Mouse (Mus musculus) cerebellum, adult 11-12 months (tissue): ENCODE measurements at regions not wholly inside any gene's neighbourhood (a gene's known extent, or its start where the extent isn't known, plus 50 kb on each side); places are given as distances from the start of the nearest gene placed in this dataset.

Source experiments
- DNase-seq: peaks from one replicate; pipeline ENCODE4 v3.0.0; 2022

DNA sequence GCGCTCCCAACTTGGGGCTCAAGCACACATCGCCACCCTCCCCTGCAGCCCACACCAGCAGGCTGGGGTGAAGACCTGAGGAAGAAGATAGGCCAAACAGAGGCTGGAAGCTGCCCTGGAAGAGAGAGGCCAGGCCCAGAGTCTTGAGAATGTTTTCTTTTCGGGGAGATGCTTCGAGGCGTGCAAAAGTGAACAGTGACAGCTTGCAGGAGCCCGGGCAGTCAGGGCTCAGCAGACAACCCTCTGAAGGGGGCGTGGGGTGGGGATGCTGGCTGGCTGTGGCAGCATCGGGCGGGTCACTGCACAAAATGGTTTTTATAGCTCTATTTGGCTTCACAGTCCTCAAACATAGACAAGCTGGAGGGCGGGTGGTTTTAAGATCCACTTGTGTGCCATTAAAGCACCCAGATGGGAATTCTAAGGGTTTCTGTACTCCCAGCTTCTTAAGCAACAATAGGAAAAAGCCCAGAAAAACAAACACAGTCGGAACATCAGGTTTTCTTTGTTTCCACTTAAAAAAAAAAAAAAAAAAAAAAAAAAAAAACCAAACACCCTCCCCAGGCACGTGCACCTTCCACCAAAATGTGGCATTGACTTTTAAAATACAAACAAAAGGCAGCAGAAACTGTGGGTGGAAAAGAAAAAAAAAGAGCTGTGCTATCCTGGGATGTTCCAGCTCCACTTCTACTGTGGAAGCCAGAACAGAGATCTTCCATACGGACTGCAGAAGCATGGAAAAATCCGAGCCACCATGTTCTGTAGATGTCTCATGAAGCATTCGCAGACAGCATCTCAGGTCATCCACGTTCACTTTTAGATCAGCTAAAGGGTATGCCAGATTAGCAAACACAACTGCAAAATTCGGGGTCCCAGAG is 123.5 kb downstream of the Ly86 start:
- no peak for DNase-seq

DNA sequence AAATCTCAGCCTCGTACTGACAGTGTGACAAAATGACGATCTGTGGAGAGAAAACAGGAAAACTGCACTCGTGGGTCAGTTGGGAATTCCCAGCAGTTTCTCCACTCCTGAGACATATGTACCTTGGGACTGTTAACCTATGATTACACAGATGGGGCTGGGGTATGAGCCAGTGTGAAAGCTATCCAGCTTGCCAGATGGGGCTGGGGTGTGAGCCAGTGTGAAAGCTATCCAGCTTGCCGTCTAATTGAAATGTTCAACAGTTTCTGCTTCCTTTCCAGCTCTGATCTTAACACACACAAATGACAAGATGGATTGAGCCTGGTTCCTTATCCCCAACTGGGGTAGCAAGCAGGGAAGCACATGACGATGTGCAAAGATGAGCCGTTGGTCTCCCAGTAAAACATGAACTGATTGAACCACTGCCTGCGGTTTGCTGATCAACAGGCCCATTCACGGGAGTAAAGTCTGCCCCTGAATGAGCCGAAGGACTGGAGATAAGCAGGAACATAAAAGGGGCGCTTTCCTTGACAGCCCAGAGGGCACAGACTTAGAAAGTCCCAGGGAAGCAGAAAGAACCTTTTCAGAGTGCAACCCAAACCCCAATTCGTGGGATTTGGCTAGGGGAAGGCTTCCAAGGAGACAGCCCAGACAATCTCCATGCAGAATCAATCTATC is 125.4 kb downstream of the Ly86 start:
- no peak for DNase-seq

DNA sequence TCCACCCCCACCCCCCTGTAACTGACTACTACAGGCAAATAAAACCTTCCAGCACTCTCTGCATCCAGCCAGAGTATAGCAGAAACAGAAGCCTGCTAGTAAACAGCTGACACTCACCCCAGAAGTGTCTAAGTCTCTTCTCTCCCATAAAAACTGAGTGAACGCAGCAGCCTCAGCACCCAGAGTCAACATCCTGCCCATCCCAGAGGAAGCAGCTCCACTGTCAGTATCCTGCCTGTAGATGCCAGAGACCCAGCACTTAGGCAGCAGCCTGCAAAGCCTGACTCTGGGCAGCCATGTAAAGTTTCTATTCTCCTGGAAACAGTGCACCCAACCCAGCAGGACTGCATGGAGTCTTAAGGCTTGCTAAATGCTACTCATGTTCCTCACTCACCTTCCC is 128.4 kb downstream of the Ly86 start:
- no peak for DNase-seq

DNA sequence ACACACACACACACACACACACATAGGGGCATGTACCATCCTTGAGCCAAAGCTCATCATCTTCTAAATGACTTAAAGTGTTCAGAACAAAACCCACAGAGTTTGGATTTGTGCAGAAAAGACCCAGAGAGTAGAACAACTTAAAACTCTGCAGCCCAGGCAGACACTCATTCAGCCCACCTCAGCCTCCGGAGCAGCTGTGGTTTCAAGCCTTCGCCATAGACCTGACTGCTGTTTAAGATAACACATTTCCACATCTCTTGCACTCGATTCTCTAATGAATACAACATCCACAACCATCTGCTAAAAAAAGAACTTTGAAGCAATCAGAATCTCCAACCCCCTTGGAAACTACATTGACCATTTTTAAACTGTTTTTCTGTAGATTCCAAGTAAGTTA is 130.8 kb downstream of the Ly86 start:
- no peak for DNase-seq

DNA sequence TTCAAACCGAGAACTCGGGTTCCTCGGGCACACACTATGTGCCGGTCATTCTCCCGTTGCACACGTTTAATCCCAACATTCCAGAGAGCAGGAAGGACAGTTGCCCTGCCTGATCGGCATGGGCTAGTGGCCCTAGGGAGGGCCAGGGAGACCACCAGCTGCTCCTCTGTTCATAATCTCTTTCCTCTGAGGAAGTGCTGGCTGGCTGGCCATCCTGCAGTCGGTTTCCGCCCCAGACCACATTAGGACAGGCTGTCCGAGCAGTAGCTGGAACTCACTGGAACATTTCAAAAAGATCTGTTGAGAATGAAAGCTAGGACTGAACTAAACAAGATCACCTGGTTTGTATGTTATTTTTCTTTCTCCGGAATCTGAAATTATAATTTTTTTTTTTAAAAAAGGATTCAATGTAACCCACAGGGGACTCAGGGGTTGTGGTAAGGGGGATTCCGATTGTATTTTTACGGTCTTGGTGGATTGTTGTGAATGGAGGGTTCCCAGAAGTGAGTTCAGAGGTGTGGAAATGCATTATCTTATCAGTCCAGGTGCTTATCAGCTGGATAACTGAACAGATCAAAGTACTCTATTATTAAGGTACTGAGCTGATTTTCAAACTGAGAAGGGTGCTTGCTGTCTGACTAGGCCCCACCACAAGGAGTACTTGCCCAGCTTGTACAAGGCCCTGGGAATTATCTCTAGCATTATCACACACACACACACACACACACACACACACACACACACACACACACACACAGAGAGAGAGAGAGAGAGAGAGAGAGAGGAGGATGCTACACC is 131.4 kb downstream of the Ly86 start:
- no peak for DNase-seq

DNA sequence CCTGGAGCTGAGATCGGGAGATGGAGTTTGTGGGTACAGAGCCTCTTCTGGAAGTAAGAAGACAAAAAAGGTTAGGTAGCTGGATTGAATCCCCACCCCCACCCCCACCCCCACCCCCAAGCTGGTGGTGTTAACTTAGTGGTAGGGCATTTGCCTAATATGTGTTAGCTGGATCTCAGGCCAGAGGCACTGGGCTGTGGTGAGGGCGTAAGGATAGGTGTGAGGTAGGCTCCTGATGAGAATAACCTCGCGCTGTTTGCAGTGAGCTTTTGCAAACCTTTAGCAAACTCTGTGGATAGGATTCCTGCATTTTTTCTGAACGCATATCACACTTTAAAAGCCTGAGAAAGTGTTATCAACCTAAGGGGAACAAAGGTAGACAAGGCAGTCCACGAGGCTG is 132.3 kb downstream of the Ly86 start:
- DNase-seq, result no peak

DNA sequence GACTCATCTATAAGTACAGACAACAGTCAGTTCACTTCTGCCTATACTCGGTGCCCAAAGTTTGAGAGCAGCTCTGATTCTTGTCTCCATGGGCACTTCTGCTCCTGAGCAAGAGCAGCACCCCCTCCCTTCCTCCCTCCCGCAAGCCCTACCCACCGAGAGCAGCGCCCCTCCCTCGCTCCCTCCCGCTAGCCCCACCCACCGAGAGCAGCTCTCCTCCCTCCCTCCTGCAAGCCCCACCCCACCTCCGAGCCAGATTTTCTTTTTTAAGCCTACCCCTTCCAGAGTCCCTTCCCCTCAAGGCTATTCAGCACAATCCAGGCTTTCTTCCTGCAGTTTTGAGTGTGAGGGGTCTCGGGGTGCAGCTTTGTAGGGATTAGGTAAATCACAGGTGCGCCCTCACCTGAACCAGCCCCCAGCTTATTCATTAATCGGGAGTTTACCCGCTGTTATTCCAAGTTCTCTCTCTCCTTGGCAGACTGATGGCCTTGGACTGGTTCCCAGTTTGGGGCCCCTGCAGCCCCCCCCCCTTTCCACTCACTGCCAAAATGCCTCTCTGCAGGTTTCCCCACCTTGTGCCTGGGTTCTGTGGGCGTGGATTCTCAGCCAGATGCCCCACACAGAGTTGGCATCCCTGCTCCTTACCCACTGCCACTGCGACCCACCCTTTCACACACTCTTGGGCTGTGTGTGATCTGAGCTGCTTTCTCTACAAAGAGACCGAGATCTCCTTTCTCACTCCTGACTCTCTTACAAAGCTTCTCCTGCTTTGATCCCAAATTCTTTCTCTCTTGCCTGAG is 132.9 kb downstream of the Ly86 start:
- no peak for DNase-seq

DNA sequence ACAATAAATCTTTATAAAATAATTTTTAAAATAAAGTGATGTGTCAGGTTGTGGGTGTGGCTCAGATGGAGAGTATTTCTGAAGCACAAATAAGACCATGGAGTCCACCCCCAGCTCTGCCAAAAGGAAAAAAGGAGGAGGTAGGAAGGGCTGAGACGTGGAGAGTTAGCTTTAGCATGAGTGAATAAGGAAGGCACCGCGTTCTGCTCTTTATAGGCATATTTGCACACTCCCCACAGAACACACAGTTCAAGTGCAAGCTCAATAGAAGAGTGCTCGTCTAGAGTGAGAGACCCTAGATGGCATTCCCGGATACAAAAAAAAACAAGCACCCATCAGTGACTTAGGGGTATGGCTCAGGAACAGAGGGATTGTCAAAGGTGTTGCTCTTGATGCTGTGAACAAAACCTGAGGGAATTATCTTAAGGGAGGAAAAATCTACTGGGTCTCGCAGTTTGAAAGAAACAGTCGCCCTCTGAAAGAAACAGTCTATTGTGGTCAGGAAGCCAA is 134.2 kb downstream of the Ly86 start:
- no peak for DNase-seq

DNA sequence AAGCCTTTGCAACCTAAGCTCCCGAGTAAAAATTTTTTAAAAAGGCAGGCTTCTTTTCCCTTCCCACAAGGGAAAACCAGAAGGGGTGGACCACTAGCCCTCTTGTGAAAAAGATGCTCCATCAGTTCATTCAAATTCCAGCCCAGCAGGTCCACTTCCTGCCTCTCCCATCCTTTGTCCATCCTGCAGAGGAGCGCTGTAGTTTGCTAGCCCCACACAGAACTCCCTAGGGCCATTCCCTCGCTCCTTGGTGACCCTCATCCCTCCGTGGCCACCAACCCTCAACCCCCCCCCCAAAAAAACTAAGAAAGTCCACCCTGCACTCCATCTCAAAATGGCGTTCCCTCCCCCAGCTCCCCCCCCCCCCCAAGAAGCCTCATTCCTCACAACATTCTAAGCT is 136.5 kb downstream of the Ly86 start:
- no peak for DNase-seq

DNA sequence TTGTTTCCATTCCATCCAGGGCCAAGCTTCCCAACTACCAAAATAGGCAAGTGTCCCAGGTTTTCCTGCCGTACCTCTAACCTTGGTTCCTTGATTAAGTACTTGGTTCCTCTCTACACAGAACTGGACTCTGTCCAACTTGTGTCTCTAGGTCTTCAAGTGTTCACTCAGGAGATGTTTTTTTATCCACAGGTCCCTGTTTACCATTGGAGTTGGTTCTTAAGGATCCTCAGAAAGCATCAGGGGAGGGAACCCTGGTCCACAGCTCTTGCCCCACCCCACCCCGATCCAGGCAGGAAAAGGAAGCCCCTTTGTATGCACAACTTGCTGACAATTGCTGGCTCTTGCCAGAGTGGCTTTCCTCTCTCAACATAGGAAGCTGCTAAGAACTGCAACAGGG is 137.0 kb downstream of the Ly86 start:
- no peak for DNase-seq

DNA sequence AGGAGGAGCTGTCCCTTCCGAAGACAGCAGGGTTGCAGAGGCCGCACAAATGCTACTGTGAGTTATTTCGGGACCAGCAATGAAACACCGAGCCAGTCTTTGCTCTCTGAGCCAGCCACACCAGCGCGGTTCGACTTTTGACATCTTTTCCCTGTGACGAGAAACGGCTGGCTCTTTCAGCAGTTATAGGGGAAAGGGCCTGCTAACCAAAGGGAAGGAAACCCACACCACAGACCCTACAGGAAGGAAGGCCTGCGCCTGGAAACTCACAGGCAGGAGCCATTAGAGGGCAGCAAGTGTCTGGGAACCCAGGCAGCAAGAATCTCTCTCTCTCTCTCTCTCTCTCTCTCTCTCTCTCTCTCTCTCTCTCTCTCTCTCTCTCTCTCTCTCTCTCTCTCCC is 137.6 kb downstream of the Ly86 start:
- DNase-seq, result peak; percentile 12

DNA sequence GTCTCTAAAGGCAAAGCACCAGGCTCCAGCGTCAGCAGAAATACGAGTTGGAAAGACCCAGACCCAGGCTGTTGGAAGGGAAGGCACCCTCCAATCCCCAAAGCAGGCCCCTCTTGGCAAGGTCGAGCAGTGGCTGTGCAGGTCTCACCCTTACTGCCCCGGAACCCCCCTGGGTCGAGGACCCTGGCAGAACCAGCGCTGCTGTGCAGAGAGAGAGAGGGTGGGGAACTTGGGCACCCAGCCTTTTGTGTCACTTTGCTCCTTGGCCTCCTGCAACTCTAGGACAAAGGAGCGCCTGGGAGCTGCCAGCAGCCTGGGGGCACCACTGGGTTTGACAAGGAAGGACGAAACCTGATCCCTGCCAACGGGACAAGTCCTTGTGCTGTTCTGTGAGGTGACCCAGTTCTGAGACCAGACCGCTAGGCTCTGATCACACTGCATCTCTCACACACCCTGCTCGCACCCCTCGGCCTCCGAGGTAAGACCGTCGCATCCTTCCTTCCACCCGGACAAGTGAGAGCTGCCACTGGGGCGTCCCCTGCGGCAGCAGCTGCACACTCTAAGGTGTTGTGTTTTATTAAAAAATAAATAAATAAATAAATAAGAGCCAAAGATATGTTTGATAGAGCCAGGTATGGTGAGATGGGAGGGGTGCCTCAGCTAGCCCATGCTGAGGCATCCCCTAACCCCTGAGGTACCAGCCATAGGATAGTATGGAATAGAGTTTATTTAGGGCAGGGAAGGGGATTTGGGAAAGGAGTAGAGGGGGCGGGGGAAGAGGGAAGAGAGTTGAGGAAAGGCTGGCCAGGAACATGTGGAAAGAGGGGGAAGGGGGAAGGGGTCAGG is 138.2 kb downstream of the Ly86 start:
- DNase-seq, result peak; percentile 57

DNA sequence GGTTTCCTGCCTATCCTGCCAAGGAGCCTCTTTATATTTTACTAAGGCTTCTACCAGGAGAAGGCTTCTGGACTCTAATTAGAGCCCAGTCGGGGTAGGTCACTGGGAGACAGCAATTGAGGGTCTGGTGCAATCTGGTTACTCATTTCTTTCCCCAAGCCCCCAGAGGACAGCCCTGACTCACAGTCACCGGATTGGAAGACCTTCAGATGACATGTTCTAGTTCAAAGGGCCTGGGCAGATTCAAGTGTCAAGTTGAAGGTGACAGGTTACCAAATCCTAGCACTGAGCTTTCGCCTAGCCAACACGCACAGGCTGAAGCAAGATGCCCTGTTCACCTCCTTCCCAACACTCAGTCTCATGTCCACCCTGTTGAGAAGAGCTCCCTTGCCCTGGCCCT is 139.6 kb downstream of the Ly86 start:
- no peak for DNase-seq

DNA sequence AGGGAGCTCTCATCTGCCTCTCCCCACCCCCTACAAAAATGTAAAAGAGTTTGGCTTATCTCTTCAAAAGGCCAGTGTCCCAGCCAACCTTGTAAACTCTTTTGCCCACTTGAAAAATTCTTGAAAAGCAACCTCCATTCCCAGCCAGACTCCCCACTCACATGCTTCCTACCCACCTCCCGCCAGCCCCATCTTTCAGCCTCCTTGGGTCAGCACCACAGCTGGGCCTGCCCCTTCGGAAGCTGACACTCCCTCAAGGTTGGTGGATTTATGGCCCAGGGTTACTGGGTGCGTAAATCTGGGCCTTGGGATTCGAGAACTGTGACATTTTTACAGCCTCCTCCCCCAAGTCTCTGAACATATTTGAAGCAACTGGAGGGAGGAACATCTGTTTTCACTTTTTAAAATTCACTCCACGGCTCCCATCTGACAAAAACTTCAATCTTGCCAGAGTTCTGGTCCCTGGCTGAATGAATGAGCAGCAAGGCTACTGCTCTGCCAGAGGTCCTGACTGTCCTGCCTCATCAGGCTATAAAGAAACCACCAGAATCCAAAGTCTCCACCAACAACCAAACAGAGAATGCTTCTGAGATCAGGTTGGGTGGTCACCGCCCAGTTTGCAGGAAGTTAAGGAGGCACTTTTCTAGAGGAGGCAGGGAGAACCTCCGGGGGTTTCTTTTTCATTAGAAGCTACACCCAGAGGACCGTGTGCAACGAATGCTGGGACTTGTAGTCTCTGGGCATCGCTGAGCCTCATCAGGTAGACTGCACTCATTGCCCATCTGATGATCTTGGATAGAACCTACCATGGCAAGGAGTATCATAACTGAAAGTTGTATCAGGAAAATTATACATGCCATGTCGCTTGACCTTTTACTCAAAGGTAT is 147.3 kb downstream of the Ly86 start:
- DNase-seq, result no peak

DNA sequence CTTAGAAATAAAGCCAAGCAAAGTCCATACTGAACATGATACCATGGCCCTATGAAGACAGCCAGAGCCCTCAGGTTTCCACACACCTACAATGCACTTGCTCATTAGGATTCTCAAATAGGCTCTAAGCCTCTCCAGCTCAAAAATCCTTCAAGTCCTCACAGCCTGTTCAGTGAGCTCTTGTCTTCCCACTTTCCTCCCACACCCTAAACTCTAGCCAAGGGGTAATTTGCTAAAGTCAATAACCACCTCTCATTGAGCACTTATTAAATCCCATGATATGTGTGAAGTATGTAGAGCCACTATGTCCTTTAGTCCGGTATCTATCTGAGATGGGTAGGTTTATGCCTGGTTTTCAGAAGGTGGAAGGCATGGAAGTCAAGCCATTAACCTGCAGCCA is 148.3 kb downstream of the Ly86 start:
- no peak for DNase-seq

DNA sequence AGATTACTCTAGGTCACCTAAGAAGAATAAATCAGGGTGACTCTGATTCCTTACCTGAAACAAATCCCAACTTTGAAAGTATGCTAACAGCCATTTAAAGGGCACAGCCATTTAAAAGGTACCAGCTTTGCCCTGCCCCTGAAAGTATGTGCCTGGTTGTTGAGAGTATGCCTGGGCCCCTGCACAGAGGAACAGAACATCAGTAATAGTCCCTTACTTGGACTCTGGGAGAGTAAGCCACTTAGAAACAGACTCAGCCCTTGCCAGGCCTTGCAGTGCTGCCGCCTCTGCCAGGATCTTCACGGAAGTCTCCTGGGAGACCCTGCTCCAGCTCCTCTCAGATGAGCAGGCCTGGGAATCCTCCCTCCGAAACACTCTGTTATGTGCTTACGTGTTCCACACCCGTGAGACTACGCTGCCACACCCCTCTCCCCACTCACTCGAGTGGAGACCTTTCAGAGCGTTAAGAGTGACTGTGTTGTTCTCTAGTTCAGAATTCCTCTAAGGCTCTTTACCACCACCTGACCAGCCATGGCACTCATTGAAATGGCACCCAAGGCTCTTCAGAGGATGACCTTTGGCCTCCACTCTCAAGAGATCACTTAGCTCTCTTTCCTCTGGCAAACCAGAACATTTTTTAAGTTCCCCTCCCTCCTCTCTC is 150.4 kb downstream of the Ly86 start:
- DNase-seq, result no peak

DNA sequence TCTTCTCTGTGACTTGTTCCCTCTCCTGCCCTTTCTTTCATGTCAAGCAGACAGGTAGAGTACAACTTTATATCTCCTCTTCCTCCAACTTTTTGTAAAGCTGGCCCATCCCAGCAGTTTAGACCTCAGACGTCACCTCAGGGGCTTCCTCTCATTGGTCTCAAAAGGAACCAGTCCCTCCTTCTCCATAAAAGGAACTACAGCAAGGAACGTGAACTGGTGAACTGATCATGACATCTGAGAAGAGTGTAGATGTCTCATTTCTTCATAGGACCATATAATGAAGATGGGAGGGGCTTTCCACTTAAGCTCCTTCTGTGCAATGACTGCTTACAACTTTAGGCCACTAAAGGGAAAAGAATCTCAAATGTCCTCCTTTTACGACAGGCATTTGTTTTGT is 153.0 kb downstream of the Ly86 start:
- no peak for DNase-seq

DNA sequence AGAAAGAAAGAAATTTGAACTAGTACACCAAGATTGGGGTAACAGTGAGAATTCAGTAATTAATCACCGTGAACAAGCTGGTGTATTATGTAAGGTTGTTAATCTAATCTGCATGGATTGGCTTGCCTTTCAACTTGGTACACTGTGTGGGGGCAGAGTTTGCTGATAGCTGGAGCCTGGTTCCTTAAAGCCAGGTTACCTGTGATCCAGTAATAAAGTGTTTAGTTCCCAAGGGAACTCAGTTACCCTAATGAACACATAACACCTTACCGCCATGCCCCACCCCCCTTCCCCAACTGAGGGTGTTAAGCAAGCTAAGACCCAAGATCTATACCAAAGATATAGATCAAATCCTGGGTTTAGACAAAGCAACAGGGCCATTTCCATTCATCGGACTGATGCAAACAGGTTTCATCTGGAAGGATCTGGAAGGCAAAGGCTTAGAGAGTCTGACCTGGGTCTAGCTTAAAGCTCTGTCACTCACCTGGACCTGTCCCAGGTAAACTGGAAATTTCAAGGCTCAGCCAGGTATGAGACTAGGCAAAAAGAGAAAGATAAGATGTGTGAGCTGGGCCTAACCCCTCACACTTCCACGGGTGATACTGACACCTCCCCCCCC is 155.8 kb downstream of the Ly86 start:
- no peak for DNase-seq

DNA sequence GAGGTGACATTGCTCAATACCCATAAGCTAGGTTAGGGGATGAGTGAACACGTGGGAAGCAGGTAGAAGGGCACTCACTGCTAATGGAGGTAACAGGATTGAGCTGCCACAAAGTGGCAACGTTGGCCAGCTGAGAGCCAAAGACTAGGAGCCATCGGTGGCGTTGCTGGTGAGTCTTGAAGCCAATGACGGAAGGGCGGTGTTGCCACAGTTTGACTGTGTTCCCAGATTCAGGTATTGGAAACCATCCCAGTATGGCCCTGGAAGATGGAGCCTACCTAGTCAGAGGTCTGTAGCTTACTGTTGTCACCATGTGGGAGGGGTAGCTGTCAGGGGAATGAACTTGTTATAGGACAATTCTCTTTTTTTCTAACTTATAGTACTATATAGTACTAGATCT is 158.4 kb downstream of the Ly86 start:
- no peak for DNase-seq

DNA sequence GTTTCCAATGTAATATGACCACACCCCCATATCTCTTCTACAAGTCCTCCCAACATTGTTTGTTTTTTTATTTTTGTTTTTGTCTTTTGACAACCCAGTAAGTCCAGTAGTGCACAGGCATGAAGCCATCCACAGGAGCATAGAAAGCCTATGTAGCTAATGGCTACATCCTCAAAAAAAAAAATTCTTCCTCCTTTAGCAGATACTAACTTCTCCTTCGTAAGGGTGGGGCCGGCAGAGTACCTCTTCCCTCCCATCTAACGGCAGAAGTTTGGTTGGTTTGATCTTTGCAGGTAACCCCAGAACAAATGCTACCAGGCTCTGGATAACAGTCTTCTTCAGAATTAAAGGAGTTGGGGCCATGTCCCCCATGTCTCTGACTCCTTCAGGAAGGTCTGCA is 158.9 kb downstream of the Ly86 start:
- no peak for DNase-seq
